Mouse (Mus musculus): ENCODE data around the gene Med19.
"Not testable (repeated sequence)": the region's sequence is repeated elsewhere in the genome, so short reads cannot be mapped to it uniquely, and the experiment has no call there.

Gene Med19

GRCm38 (mm10) chr2:84666081-84666480 is 12.1 kb upstream of the Med19 start:
- DNase-seq (ENCODE audit: low read depth, low spot score): no peak

- DNase-seq (ENCODE audit: low read depth, low spot score): peak; percentile 17
Measured at GRCm38 (mm10) chr2:84669828-84670568, 8.2 kb upstream of the Med19 start.

- DNase-seq (ENCODE audit: low read depth, low spot score): peak; percentile 77
Measured at GRCm38 (mm10) chr2:84670569-84670933, 7.7 kb upstream of the Med19 start, which contains the start of gene Selenoh. TSS of gene Selenoh (minus strand) at chr2:84670770.

GRCm38 (mm10) chr2:84671535-84671934 is 6.7 kb upstream of the Med19 start:
- not testable (repeated sequence) for DNase-seq (ENCODE audit: low read depth, low spot score)

GRCm38 (mm10) chr2:84677270-84677967 is 783 bp upstream of the Med19 start:
- peak; percentile 29 for DNase-seq (ENCODE audit: low read depth, low spot score)

GRCm38 (mm10) chr2:84679016-84679415 is 814 bp downstream of the Med19 start, which contains the start of gene Tmx2:
TSS of gene Tmx2 (minus strand) at chr2:84679140.
- DNase-seq (ENCODE audit: low read depth, low spot score): no peak

- no peak for DNase-seq (ENCODE audit: low read depth, low spot score)
Measured at GRCm38 (mm10) chr2:84682605-84683183, 4.5 kb downstream of the Med19 start.

GRCm38 (mm10) chr2:84688080-84688844 is 10.1 kb downstream of the Med19 start:
- DNase-seq (ENCODE audit: low read depth, low spot score): no peak

- no peak for DNase-seq (ENCODE audit: low read depth, low spot score)
Measured at GRCm38 (mm10) chr2:84690050-84690449, 11.8 kb downstream of the Med19 start.

GRCm38 (mm10) chr2:84695007-84695695 is 16.9 kb downstream of the Med19 start:
- DNase-seq (ENCODE audit: low read depth, low spot score): no peak

- peak; percentile 25 for DNase-seq (ENCODE audit: low read depth, low spot score)
Measured at GRCm38 (mm10) chr2:84703497-84703896, 25.3 kb downstream of the Med19 start.

- DNase-seq (ENCODE audit: low read depth, low spot score): no peak
Measured at GRCm38 (mm10) chr2:84704329-84704728, 26.1 kb downstream of the Med19 start.

GRCm38 (mm10) chr2:84705295-84705694 is 27.1 kb downstream of the Med19 start:
- no peak for DNase-seq (ENCODE audit: low read depth, low spot score)

GRCm38 (mm10) chr2:84707523-84707922 is 29.3 kb downstream of the Med19 start:
- DNase-seq (ENCODE audit: low read depth, low spot score): no peak

- DNase-seq (ENCODE audit: low read depth, low spot score): no peak
Measured at GRCm38 (mm10) chr2:84711898-84712297, 33.7 kb downstream of the Med19 start.

- DNase-seq (ENCODE audit: low read depth, low spot score): no peak
Measured at GRCm38 (mm10) chr2:84714422-84714810, 36.2 kb downstream of the Med19 start.

GRCm38 (mm10) chr2:84714811-84715561 is 36.8 kb downstream of the Med19 start, which contains the start of gene Zdhhc5:
TSS of gene Zdhhc5 (minus strand) at chr2:84715180.
- DNase-seq (ENCODE audit: low read depth, low spot score): peak; percentile 99

GRCm38 (mm10) chr2:84715562-84716361 is 37.6 kb downstream of the Med19 start:
- DNase-seq (ENCODE audit: low read depth, low spot score): peak; percentile 90

Measured in retina, postnatal 7 days (tissue).